Mouse (Mus musculus) embryonic facial prominence, embryonic 13.5 days (tissue): ENCODE measurements around the gene Mrgprg. TPM values are rescaled to one million over a fixed set of nuclear protein-coding genes. Genes with fewer than 3 reads are reported as not detected.
A peak's percentile ranks its signal among the peaks of the same experiment; 100 is the strongest.

ENCODE experiments used
- ATAC-seq: fragments of 200-750 bp; cut with Nextera tagmentation; 2 replicates; pipeline ENCODE4 v1.8.0; 2017; ENCODE audit warnings: low read depth; ENCODE audit not compliant: insufficient number of reproducible peaks, insufficient read depth, low FRiP score, low TSS enrichment
- H3K27ac ChIP-seq: fragments of 300-500 bp; sonication (generic); 2 replicates; pipeline ENCODE4 v1.5.1; 2015; ENCODE audit warnings: moderate library complexity, mild to moderate bottlenecking, inconsistent platforms
- H3K27me3 ChIP-seq: fragments of 300-500 bp; sonication (generic); 2 replicates; pipeline ENCODE4 v1.6.1; 2015; ENCODE audit warnings: mild to moderate bottlenecking, inconsistent platforms
- H3K36me3 ChIP-seq: fragments of 300-500 bp; sonication (generic); 2 replicates; pipeline ENCODE4 v1.6.1; 2015; ENCODE audit warnings: mild to moderate bottlenecking, inconsistent platforms
- H3K4me1 ChIP-seq: fragments of 300-500 bp; sonication (generic); 2 replicates; pipeline ENCODE4 v1.6.1; 2015; ENCODE audit warnings: inconsistent platforms
- H3K4me2 ChIP-seq: fragments of 300-500 bp; sonication (generic); 2 replicates; pipeline ENCODE4 v1.6.1; 2015; ENCODE audit warnings: moderate library complexity, mild to moderate bottlenecking, inconsistent platforms
- H3K4me3 ChIP-seq: fragments of 300-500 bp; sonication (generic); 2 replicates; pipeline ENCODE4 v1.5.1; 2015; ENCODE audit warnings: mild to moderate bottlenecking, inconsistent platforms
- H3K9ac ChIP-seq: fragments of 300-500 bp; sonication (generic); 2 replicates; pipeline ENCODE4 v1.6.1; 2015; ENCODE audit warnings: mild to moderate bottlenecking, inconsistent platforms
- H3K9me3 ChIP-seq: fragments of 300-500 bp; sonication (generic); 2 replicates; pipeline ENCODE4 v1.6.1; 2016; ENCODE audit warnings: inconsistent platforms
- WGBS: fragments of 180-500 bp; shearing (Covaris S2); methylation state at CpG from one replicate; pipeline ENCODE4 v1.1.7; 2015; ENCODE audit warnings: mixed read lengths; 5-methylcytosine and 5-hydroxymethylcytosine counted together
- polyA plus RNA-seq: library from polyadenylated mRNA; unstranded; fragments of >200 nt; fragmentation: Nextera tagmentation; extraction: Ambion mirVana; gene quantifications from 2 replicates; pipeline ENCODE4 v1.2.1, GENCODE M21; 2015

Mrgprg gene
- not detected in 2 replicates for polyA plus RNA-seq

- no peak within 1 kb of the TSS for H3K4me3 ChIP-seq
- WGBS = 46% methylated on average over 6 of the region's 6 CpGs
- H3K27ac ChIP-seq = no peak within 1 kb of the TSS
- H3K36me3 ChIP-seq = no peaks in the 10 kb centered on the region
- H3K4me1 ChIP-seq = no peaks in the 10 kb centered on the region
- H3K9ac ChIP-seq = no peak within 1 kb of the TSS
- H3K4me2 ChIP-seq = no peak within 1 kb of the TSS
- ATAC-seq = no peak
- no peaks in the 10 kb centered on the region for H3K9me3 ChIP-seq
- peaks cover 46% of the 10 kb centered on the region for H3K27me3 ChIP-seq
Observed at GRCm38 (mm10) chr7:143766893-143767292, at the start of gene Mrgprg. Gene Mrgprg, minus strand, starts transcription at chr7:143766993.

DNA sequence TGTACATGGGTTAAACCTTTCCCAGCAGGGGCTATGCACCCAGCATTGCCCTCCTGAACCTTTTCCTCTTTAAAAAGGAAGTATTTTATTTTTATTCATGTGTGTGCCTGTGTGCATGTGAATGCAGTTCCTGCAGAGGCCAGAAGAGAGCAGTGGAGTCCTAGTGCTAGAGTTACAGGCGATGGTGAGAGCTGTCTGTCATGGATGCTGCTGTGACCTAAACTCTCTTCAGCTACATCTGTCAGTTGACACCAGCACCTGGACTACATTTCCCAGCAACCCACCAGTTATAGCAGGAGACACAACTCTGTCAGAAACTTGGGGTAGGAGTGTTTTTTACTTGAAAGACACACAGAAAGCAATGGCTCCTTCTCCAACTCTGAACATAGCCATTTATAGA, 42.1 kb upstream of the Mrgprg start:
- H3K9ac ChIP-seq = no peak overlapping the region
- H3K9me3 ChIP-seq = no peaks in the 10 kb centered on the region
- H3K4me3 ChIP-seq = no peak overlapping the region
- H3K4me1 ChIP-seq = no peaks in the 10 kb centered on the region
- WGBS = 30% methylated on average over 1 of the region's 1 CpGs
- no peaks in the 10 kb centered on the region for H3K27me3 ChIP-seq
- no peak for ATAC-seq
- H3K36me3 ChIP-seq = peaks cover 90% of the 10 kb centered on the region
- no peak overlapping the region for H3K27ac ChIP-seq
- no peak overlapping the region for H3K4me2 ChIP-seq

- Histone ChIP-seq H3K4me2 (no peak overlapping the region), H3K9me3 (no peaks in the 10 kb centered on the region), H3K4me1 (no peaks in the 10 kb centered on the region), H3K27ac (no peak overlapping the region), H3K27me3 (no peaks in the 10 kb centered on the region), H3K9ac (no peak overlapping the region), H3K36me3 (peaks cover 81% of the 10 kb centered on the region), H3K4me3 (no peak overlapping the region)
- no peak for ATAC-seq
- WGBS = 71% methylated on average over 5 of the region's 5 CpGs
Observed at GRCm38 (mm10) chr7:143805199-143805624, 38.4 kb upstream of the Mrgprg start.

DNA sequence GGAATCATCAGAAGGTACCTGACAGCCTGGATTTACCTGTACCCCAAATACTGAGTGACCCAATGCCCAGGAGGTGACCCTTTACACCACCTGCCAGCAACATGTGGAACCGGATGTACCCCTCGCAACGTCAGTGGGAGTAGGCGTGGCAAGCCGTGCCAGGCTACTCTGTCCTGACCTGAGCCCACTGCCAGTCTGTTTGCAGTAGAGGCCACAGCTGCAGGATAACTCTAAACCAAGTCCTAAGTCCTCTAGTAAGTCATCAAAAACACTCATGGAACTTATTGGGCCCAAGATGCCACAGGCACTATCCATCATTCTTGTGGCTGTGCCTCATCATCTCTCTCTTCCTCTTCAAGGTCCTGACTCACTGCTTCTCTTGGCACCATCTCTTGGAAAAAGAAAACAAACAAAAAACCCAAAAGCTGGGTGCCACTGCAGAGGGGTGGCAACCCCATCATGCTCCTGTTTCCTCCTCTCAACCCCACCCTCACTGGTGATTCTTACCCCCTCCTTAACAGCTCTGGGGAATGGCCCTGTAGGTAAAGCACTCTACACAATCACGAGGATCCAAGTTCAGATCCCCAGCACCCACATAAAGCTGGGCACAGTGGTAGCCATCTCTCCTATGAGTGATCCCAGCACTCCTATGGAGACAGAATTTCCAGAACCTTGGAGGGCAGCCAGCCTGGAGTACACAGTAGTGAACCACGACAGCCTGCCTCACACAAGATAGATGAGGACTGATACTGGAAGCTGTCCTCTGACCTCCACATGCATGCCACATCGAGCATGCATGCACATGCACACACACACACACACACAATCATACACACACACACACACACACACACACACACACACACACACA, 34.6 kb upstream of the Mrgprg start:
- Histone ChIP-seq H3K27ac (no peak overlapping the region), H3K4me1 (no peaks in the 10 kb centered on the region), H3K4me3 (no peak overlapping the region), H3K9me3 (no peaks in the 10 kb centered on the region), H3K27me3 (no peaks in the 10 kb centered on the region), H3K4me2 (no peak overlapping the region), H3K36me3 (peaks cover 83% of the 10 kb centered on the region), H3K9ac (no peak overlapping the region)
- no peak for ATAC-seq
- 87% methylated on average over 8 of the region's 8 CpGs for WGBS

DNA sequence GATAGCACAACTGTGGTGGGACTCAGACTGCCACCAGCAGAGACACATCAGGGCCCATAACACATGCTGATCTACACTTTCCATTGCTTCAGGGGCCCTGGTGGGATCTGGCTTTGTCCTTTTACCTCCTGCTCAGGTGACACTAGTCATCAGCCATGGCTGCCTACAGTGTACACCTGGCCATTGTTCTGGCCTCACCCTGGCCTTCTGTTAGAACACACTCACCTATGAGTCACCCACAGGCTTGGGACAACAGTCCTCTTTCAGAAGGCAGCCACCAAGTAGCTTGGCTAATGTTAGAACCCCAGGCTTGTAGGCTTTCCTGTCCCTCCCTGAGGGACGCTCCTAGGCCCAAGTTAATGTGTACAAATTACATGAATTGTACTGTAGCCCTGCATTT, 34.0 kb upstream of the Mrgprg start:
- H3K9ac ChIP-seq = no peak overlapping the region
- no peaks in the 10 kb centered on the region for H3K9me3 ChIP-seq
- no peak overlapping the region for H3K4me3 ChIP-seq
- no peak overlapping the region for H3K4me2 ChIP-seq
- peaks cover 83% of the 10 kb centered on the region for H3K36me3 ChIP-seq
- no peaks in the 10 kb centered on the region for H3K27me3 ChIP-seq
- ATAC-seq = no peak
- no peak overlapping the region for H3K27ac ChIP-seq
- H3K4me1 ChIP-seq = no peaks in the 10 kb centered on the region
- WGBS = 91% methylated on average over 1 of the region's 1 CpGs

- Histone ChIP-seq H3K27me3 (no peaks in the 10 kb centered on the region), H3K9ac (no peak overlapping the region), H3K27ac (no peak overlapping the region), H3K9me3 (no peaks in the 10 kb centered on the region), H3K4me3 (no peak overlapping the region), H3K4me1 (no peaks in the 10 kb centered on the region), H3K4me2 (no peak overlapping the region), H3K36me3 (peaks cover 75% of the 10 kb centered on the region)
- ATAC-seq = no peak
- 93% methylated on average over 4 of the region's 4 CpGs for WGBS
Observed at GRCm38 (mm10) chr7:143798783-143799182, 32.0 kb upstream of the Mrgprg start.

DNA sequence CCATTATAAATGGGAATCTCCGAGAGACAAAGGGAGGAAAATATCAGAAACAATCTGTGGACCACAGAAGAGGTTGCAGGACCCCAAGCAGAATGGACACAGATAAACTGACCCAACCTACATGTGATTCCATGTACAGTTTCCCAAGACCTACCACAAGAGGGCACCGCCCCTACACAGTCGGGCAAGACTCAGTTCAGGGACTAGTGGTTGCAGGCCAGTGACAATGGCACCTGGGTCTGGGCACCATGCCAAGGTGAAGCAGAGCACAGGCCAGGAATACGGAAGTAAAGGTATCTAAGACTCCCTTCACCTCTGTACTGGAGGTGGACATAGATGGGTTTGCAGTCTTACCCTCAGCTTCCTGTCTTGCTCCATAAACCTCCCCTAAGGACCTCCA, 26.3 kb upstream of the Mrgprg start:
- Histone ChIP-seq H3K4me2 (no peak overlapping the region), H3K27me3 (no peaks in the 10 kb centered on the region), H3K4me3 (no peak overlapping the region), H3K9me3 (0 out of 2 replicates have a peak, but pooled peaks cover 4% of the 10 kb centered on the region), H3K4me1 (no peaks in the 10 kb centered on the region), H3K9ac (no peak overlapping the region), H3K36me3 (peaks cover 31% of the 10 kb centered on the region), H3K27ac (no peak overlapping the region)
- 63% methylated on average over 4 of the region's 4 CpGs for WGBS
- ATAC-seq = no peak

GRCm38 (mm10) chr7:143792336-143792985, 25.7 kb upstream of the Mrgprg start:
- H3K9ac ChIP-seq = no peak overlapping the region
- 71% methylated on average over 6 of the region's 6 CpGs for WGBS
- H3K4me1 ChIP-seq = no peaks in the 10 kb centered on the region
- no peak for ATAC-seq
- peaks cover 24% of the 10 kb centered on the region for H3K36me3 ChIP-seq
- no peaks in the 10 kb centered on the region for H3K27me3 ChIP-seq
- 0 out of 2 replicates have a peak, but pooled peaks cover 4% of the 10 kb centered on the region for H3K9me3 ChIP-seq
- H3K27ac ChIP-seq = no peak overlapping the region
- no peak overlapping the region for H3K4me2 ChIP-seq
- no peak overlapping the region for H3K4me3 ChIP-seq

DNA sequence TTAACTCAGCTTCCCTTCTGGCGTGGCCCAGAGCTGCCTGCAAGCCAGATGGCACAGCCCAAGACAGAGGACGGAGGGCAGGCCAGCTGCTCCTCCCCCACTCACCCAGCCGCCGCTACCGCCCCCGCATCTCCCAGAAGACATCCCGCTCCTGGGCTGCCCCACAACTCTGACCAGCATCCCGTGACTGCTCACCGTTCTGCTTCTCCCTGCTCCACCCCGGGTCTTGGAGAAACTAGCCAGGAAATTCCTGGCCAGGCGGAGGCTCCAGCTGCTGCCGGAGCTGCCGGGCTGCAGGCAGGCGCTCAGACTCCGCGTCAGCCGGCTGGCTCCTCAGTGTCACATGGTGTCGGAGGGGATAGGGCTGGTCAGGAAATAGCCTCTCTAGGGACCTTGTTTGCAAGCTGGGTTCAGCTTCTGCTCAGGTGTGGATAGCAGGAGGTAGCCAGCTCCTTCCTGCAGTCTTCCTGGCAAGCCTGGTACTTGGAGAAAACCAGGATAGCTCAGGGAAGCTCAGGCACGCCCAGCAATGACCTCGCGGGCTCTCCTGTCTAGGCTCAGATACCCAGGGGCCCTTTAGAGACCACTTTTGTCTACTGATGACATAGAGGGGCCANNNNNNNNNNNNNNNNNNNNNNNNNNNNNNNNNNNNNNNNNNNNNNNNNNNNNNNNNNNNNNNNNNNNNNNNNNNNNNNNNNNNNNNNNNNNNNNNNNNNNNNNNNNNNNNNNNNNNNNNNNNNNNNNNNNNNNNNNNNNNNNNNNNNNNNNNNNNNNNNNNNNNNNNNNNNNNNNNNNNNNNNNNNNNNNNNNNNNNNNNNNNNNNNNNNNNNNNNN, 17.4 kb upstream of the Mrgprg start, which contains the start of gene Mrgpre:
TSS of gene Mrgpre (minus strand) at position 505 of the 834 bp plus-strand sequence.
- peak; percentile 77 for ATAC-seq
- no peaks in the 10 kb centered on the region for H3K9me3 ChIP-seq
- H3K27ac ChIP-seq = peak within 1 kb of the TSS; percentile 66
- peak within 1 kb of the TSS; percentile 70 for H3K9ac ChIP-seq
- H3K36me3 ChIP-seq = no peaks in the 10 kb centered on the region
- peaks cover 24% of the 10 kb centered on the region for H3K4me1 ChIP-seq
- H3K4me2 ChIP-seq = peak within 1 kb of the TSS; percentile 76
- H3K4me3 ChIP-seq = peak within 1 kb of the TSS; percentile 48
- 1% methylated on average over 21 of the region's 21 CpGs for WGBS
- H3K27me3 ChIP-seq = no peaks in the 10 kb centered on the region

GRCm38 (mm10) chr7:143783378-143783995, 16.7 kb upstream of the Mrgprg start:
- no peaks in the 10 kb centered on the region for H3K36me3 ChIP-seq
- peak overlapping the region; percentile 76 for H3K4me2 ChIP-seq
- ATAC-seq = peak; percentile 16; the same call in 1 of the 2 replicates
- 11% methylated on average over 6 of the region's 6 CpGs for WGBS
- H3K4me1 ChIP-seq = peaks cover 24% of the 10 kb centered on the region
- H3K27me3 ChIP-seq = no peaks in the 10 kb centered on the region
- H3K9ac ChIP-seq = peak overlapping the region; percentile 70
- peak overlapping the region; percentile 66 for H3K27ac ChIP-seq
- peak overlapping the region; percentile 48 for H3K4me3 ChIP-seq
- no peaks in the 10 kb centered on the region for H3K9me3 ChIP-seq

- no peak overlapping the region for H3K9ac ChIP-seq
- no peaks in the 10 kb centered on the region for H3K4me1 ChIP-seq
- 57% methylated on average over 2 of the region's 2 CpGs for WGBS
- no peak overlapping the region for H3K4me2 ChIP-seq
- no peaks in the 10 kb centered on the region for H3K27me3 ChIP-seq
- no peak overlapping the region for H3K4me3 ChIP-seq
- no peak overlapping the region for H3K27ac ChIP-seq
- ATAC-seq = no peak
- H3K9me3 ChIP-seq = no peaks in the 10 kb centered on the region
- H3K36me3 ChIP-seq = no peaks in the 10 kb centered on the region
Observed at GRCm38 (mm10) chr7:143777375-143777774, 10.6 kb upstream of the Mrgprg start.
